Mouse (Mus musculus): Measurements from ENCODE around the gene 1700008O03Rik. TPM values are rescaled to one million over a fixed set of nuclear protein-coding genes. Genes with fewer than 3 reads are reported as not detected.

1700008O03Rik gene
- polyA plus RNA-seq, 1 experiment from 2014 or later = 0.98 TPM

- POLR2A ChIA-PET = no interaction called here
- no peak for DNase-seq (ENCODE audit: low read depth, low spot score)
- in situ Hi-C loops (cut with MboI; ENCODE audit: low pct_unique_long_range_greater_than_20kb) = loop anchor here (25.0 kb wide), 1 partner anchor 456 kb away; the partner anchor contains the start of gene Klk4
- CTCF ChIA-PET = interaction anchor here (0.8 to 1.8 kb wide), 3 partner anchors 25 to 80 kb away, joined by 3 read pairs; no protein-coding TSS in a partner anchor
- peaks cover 50% of the 10 kb centered on the region for H3K27me3 ChIP-seq
- TF ChIP-seq CTCF (IDR thresholded peaks at IDR 0.05) = no peak
- ATAC-seq = no peak
Observed at GRCm38 (mm10) chr7:44343459-44344015, 42.1 kb downstream of the 1700008O03Rik start.

- DNase-seq (ENCODE audit: low read depth, low spot score) (no peak), ATAC-seq (no peak)
- ChIA-PET CTCF (no interaction called here), POLR2A (no interaction called here)
- in situ Hi-C loops (cut with MboI; ENCODE audit: low pct_unique_long_range_greater_than_20kb) = loop anchor here (25.0 kb wide), 1 partner anchor 454 kb away; the partner anchor contains the start of gene Klk4
- TF ChIP-seq CTCF (IDR thresholded peaks at IDR 0.05) = no peak
- peaks cover 53% of the 10 kb centered on the region for H3K27me3 ChIP-seq
Observed at GRCm38 (mm10) chr7:44341714-44342113, 43.9 kb downstream of the 1700008O03Rik start.

GRCm38 (mm10) chr7:44341119-44341518 is 44.5 kb downstream of the 1700008O03Rik start:
- in situ Hi-C loops (cut with MboI; ENCODE audit: low pct_unique_long_range_greater_than_20kb) = loop anchor here (25.0 kb wide), 1 partner anchor 454 kb away; the partner anchor contains the start of gene Klk4
- ChIA-PET CTCF (no interaction called here), POLR2A (no interaction called here)

GRCm38 (mm10) chr7:44340226-44340625 is 45.4 kb downstream of the 1700008O03Rik start:
- CTCF ChIA-PET = interaction anchor here (1.2 to 2.0 kb wide), 2 partner anchors 10 to 78 kb away, joined by 3 to 5 read pairs; no protein-coding TSS in a partner anchor
- DNase-seq (ENCODE audit: low read depth, low spot score) = no peak
- no peak for ATAC-seq
- TF ChIP-seq CTCF (IDR thresholded peaks at IDR 0.05) = no peak
- in situ Hi-C loops (cut with MboI; ENCODE audit: low pct_unique_long_range_greater_than_20kb) = loop anchor here (25.0 kb wide), 1 partner anchor 453 kb away; the partner anchor contains the start of gene Klk4
- POLR2A ChIA-PET = no interaction called here
- peaks cover 53% of the 10 kb centered on the region for H3K27me3 ChIP-seq

More at GRCm38 (mm10) chr7:44341119-44341518, 44.5 kb downstream of the 1700008O03Rik start:
- no peak for TF ChIP-seq CTCF (IDR thresholded peaks at IDR 0.05)
- no peak for DNase-seq (ENCODE audit: low read depth, low spot score)
- H3K27me3 ChIP-seq = peaks cover 52% of the 10 kb centered on the region
- ATAC-seq = no peak

GRCm38 (mm10) chr7:44337121-44337849 is 48.3 kb downstream of the 1700008O03Rik start:
- in situ Hi-C loops (cut with MboI; ENCODE audit: low pct_unique_long_range_greater_than_20kb) = loop anchor here (25.0 kb wide), 1 partner anchor 450 kb away; the partner anchor contains the start of gene Klk4
- peaks cover 47% of the 10 kb centered on the region for H3K27me3 ChIP-seq
- ATAC-seq = no peak
- no peak for TF ChIP-seq CTCF (IDR thresholded peaks at IDR 0.05)
- no peak for DNase-seq (ENCODE audit: low read depth, low spot score)
- ChIA-PET POLR2A (no interaction called here), CTCF (no interaction called here)

GRCm38 (mm10) chr7:44336046-44337021 is 49.3 kb downstream of the 1700008O03Rik start:
- POLR2A ChIA-PET = no interaction called here
- in situ Hi-C loops (cut with MboI; ENCODE audit: low pct_unique_long_range_greater_than_20kb) = loop anchor here (25.0 kb wide), 1 partner anchor 449 kb away; the partner anchor contains the start of gene Klk4
- ATAC-seq (no peak), DNase-seq (ENCODE audit: low read depth, low spot score) (no peak)
- no peak for TF ChIP-seq CTCF (IDR thresholded peaks at IDR 0.05)
- H3K27me3 ChIP-seq = peaks cover 46% of the 10 kb centered on the region
- CTCF ChIA-PET = no interaction called here

GRCm38 (mm10) chr7:44335031-44335878 is 50.4 kb downstream of the 1700008O03Rik start:
- ATAC-seq (no peak), DNase-seq (ENCODE audit: low read depth, low spot score) (no peak)
- ChIA-PET POLR2A (no interaction called here), CTCF (no interaction called here)
- TF ChIP-seq CTCF (IDR thresholded peaks at IDR 0.05) = no peak
- in situ Hi-C loops (cut with MboI; ENCODE audit: low pct_unique_long_range_greater_than_20kb) = loop anchor here (25.0 kb wide), 1 partner anchor 448 kb away; the partner anchor contains the start of gene Klk4
- peaks cover 45% of the 10 kb centered on the region for H3K27me3 ChIP-seq

- in situ Hi-C loops (cut with MboI; ENCODE audit: low pct_unique_long_range_greater_than_20kb) = loop anchor here (25.0 kb wide), 1 partner anchor 447 kb away; the partner anchor contains the start of gene Klk4
- no peak for TF ChIP-seq CTCF (IDR thresholded peaks at IDR 0.05)
- DNase-seq (ENCODE audit: low read depth, low spot score) (no peak), ATAC-seq (no peak)
- POLR2A ChIA-PET = no interaction called here
- peaks cover 38% of the 10 kb centered on the region for H3K27me3 ChIP-seq
- CTCF ChIA-PET = no interaction called here
Observed at GRCm38 (mm10) chr7:44334139-44334538, 51.5 kb downstream of the 1700008O03Rik start.

GRCm38 (mm10) chr7:44332336-44332735 is 53.3 kb downstream of the 1700008O03Rik start:
- in situ Hi-C loops (cut with MboI; ENCODE audit: low pct_unique_long_range_greater_than_20kb) = loop anchor here (25.0 kb wide), 1 partner anchor 445 kb away; the partner anchor contains the start of gene Klk4
- no peak for DNase-seq (ENCODE audit: low read depth, low spot score)
- POLR2A ChIA-PET = no interaction called here
- peaks cover 22% of the 10 kb centered on the region for H3K27me3 ChIP-seq
- CTCF ChIA-PET = no interaction called here
- ATAC-seq = no peak
- TF ChIP-seq CTCF (IDR thresholded peaks at IDR 0.05) = no peak
